19 mouse cellular contexts compared by ENCODE assay signal in the genomic region with DNA sequence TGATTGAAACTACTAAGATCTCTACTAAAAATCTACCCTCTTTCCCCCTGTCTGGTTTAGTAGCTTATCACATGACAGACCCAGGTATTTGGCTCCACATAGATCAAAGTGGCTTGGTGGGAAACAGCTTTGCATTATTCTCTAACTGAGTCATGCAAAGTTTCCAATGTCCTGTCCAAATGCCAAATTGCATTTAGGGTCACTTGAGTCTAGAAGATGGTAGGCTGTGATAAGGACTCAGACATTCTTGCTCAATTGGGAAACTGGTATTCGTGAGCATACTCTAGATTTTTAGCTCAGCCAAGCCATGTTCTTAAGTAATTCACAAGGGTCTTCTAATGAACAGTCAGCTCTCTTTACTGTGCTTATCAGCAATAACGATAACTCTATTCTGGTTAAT.
"Had no signal": no experiment of that assay in that cellular context is flagged by ENCODE, and none has a peak within 500 bp of the region (broad histone marks: within the 10 kb centered on the region; RNA-seq: fewer than 3 reads in every experiment).

No protein-coding gene starts in this region.

- H3K27ac ChIP-seq: lung, embryonic 15.5 days; midbrain, embryonic 10.5 days; midbrain, embryonic 12.5 days; neural tube, embryonic 13.5 days; neural tube, embryonic 15.5 days had no signal

- H3K4me3 ChIP-seq: lung, embryonic 15.5 days; midbrain, embryonic 10.5 days; midbrain, embryonic 12.5 days; myocyte; neural tube, embryonic 13.5 days; neural tube, embryonic 15.5 days had no signal

- H3K27me3 ChIP-seq: lung, embryonic 15.5 days; midbrain, embryonic 12.5 days; neural tube, embryonic 13.5 days; neural tube, embryonic 15.5 days had no signal

- DNase-seq: liver, postnatal 0 days; lung, adult 2 months; lung, postnatal 14 days; lung, postnatal 4 days; midbrain, embryonic 14.5 days; retina, postnatal 1 day; right cerebral cortex, adult 18-20 months; right cerebral cortex, postnatal 25 days; right cerebral cortex, postnatal 4 days; spleen, adult 18-20 months; thymus, adult 18-20 months; thymus, postnatal 14 days; thymus, postnatal 36 days had no signal

- H3K4me1 ChIP-seq: neural tube, embryonic 15.5 days had no signal
